Mouse (Mus musculus) cerebellum, adult 18-20 months (tissue): ENCODE results near the gene Tmbim4.

ENCODE experiments used
- DNase-seq, 2 experiments: peaks; one replicate each; pipeline ENCODE4 v3.0.0; 2021

Gene Tmbim4

DNA sequence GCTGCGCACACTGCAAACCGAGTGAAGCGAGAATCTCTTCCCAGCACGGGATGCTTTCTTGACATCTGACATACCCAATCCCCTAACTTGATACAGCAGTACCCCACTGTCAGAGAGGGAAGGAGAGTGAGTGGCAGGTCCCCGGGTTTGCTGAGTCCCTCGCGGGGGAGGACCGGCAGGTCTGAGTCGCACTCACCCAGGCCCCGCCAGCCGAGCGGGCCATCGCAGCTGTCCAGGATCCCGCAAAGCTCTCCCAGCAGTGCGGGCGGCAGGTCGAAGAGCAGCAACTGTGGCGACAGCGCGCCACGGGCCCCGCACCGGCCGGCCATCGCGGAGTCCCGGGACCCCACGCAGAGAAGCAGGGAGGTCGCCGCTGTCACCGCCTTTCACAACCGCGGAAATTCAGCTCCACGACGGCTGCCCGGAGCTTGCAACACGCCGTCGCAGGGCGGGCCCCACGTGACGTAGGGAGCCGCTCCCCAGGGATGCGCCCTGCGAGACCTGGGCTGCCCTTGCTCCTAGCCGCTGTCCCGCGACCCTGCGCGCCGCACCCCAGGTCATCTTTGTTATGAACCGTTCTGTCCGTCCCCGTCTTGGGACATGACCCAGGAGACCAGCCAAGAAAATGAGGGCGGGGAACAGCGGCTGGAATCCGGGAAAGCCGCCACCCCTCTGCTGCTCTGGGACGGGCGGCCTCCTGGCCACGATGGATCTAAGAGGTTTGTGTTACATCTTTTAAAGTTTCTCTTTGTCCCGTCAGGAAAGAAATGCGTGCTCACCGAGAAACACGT lies at the start of gene Tmbim4:
Tmbim4 (plus strand) TSS at position 460 of the 791 bp plus-strand sequence.
- DNase-seq: peak; percentile 8 to 21

DNA sequence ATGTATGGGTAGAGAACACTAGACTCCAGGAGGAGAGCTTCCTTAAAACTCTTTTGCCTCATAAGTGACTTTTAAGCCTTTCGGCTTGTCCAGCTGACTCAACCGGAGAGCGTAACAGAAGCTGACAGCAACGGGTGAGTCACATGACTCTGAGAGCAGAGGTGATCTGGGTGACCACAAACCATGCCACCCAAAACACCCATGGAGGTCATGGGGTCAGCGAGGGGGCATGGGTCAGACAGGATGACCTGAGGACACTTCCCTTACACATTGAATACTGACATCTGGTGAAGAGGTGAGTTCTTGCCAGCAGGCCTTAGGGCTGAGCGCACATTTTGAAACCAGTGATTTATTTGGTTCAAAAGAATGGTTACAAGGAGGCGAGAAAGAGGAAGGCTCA lies 49.7 kb upstream of the Tmbim4 start:
- no peak for DNase-seq

DNA sequence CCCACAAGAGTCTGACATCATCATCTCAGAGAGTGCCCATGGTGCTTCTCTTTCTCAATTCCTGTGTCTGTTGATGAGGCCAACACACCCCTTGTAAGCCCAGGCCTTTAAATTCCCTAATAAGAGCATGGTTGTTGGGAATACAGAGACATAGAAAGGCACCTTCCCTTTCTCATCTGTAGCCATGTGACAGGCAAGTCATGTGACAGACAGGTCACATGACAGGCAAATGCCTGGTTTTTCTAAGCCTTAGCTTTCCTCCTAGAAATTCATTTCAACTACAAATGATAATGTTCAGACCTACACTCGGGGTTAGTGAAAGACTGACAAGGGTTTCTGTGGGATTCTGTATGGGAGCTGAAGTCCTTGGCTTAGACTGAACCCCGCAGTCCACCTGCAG lies 47.5 kb upstream of the Tmbim4 start:
- no peak for DNase-seq

DNA sequence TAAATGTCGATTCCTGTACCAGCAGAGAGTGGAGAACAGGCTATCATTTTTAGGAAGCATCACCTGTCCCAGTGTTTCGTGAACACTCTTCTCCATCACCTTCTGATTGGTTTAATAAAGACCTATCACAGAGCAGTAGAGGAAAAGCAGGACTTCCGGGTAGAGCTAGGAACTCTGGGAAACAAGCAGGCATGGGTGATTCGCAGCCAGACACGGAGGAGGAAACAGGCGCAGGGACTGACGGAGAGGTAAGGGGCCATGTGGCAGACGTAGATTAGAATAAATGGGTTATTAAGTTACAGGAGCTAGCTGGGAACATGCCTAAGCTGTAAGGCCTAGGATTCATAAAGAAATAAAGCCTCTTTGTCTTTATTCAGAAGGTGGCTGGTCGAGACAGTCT lies 40.9 kb upstream of the Tmbim4 start:
- DNase-seq: no peak

DNA sequence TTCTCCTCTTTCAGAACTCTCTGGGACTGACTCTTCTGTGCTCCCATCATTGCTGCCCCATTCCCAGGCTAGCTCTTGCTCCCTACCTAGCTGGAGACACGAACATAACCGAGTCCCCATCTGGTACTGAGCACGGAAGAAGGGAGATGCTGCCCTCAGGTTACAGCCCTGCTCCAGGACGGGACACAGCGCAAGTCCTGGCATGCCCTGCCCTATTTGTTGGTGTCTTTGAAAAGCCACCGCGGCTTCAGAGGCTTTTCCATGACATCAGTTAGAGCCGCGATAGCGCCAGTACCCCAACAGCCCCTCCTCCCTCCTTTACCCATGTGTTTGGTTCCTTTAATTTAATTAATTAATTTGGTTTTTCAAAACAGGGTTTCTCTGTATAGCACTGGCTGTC lies 38.5 kb upstream of the Tmbim4 start:
- DNase-seq: no peak

DNA sequence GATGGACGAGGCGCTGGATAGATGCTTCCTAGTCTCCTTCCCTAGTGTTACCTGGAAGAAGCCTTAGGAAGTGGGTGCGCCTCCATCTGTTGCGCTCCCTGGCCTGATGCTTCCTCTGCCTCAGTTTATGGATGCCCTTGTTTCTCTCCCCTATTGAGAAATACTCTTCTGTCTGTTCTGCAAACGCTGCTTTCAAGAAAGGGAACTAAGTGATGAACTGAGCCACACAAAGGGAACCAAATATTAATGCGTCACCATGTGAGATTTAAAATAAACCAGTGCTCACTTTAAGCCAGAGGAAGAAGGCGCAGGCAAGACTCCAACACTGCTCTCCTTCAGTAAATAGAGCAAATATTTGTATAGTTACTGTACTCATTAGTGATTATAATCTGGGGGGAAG lies 37.9 kb upstream of the Tmbim4 start:
- DNase-seq: no peak

DNA sequence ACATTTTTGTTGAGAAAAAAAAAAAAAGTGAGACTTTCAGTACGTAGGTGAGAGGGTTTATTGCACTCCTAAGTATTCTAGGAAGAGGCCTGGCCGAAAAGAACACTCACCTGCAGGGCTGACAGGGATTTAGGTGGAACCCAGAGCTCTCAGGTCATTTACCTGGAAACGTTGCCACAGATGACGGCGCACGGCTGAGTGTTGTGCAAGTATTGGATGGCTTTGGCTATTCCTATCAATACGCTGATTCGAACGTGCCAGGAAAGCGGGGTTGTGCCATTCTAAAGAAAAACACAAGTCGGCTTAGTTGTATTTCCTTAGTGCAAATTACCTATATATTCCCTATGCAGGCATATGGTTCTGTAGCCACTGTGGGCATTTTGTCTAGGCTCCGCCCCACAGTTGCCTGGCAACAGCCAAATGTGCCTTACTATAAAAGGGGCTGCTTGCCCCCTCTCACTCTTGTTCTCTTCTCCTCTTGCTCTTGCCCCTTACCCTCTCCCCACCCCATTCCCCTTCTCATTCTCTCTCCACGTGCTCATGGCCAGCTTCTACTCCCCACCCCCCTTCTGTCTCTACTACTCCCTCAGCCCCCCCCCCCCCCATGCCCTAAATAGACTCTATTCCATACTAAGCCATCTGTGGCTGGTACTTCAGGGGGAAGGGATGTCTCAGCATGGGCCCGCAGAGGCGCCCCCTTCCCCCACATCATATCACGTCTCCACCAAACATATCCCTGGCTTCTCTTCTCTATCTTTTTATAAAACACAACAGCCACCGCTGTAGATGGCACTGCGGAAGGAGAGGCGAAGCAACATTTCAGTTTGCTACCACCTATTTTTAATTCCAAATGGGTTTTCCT lies 36.2 kb upstream of the Tmbim4 start:
- no peak for DNase-seq

DNA sequence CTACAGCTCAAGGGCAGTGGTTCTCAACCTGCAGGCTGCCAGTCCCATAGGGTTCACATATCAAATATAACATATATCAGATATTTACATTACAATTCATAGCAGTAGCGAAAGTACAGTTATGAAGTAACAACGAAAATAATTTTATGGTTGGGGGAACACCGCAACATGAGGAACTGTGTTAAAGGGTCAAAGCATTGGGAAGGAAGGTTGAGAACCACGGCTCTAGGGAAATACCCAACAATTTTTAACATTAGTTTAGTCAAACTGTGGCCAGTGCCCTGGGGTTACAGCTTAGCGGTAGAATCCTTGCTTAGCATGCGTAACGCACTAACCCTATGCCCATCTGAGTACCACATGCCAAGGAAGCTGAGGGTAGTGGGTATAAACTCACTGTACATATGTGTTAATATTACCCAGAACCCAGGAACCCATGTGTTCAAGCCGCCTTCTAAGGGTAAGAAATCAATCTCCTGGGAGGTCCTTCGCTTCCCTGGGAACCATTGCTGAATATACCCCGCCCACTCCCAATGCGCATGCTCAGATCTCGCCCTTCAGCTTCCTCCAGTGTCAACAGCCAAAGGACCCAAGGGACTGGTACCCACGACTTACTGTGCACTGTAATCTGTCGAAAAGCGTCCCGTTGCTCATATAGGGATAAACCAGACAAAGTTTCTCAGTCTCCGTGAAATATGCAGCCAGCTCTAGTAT lies 35.4 kb upstream of the Tmbim4 start:
- DNase-seq: no peak

DNA sequence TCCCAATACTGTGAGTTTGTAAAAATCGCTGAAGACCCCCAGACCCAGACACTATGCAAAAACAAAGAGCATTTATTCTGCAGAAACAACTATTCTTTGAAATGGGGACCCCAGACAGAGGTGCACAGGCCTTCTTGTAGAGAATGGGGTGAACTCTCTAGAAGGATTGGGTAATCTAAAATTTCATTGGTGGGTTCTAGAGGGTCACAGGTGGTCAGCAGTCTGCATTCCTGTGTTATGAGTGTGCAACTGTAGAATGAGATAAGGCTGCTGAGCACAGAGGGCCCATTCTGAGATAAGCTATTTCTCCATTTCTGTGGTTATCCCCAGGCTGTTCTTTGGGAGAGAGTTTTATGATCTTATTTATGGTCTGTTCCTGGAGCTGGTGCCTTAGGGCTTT lies 33.3 kb upstream of the Tmbim4 start:
- no peak for DNase-seq

DNA sequence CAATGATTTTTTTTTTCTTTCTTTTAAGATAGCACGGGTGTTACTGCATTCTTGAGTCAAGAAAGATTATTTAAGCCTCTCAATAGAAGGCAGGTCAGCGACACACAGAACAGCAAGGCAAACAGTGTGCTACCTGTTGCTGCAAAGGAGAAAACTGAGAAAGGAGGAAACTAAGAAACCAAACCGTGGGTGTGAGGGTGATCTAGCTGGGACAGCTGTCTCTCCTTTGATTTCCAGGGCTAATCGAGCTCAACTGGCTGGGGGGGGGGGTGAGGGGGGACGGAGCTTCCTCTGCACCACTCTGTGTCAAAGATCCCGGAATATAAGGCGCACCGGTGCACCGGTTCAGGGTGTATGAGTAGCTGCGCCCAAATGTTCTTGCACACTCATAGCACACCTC lies 32.3 kb upstream of the Tmbim4 start:
- DNase-seq: no peak

DNA sequence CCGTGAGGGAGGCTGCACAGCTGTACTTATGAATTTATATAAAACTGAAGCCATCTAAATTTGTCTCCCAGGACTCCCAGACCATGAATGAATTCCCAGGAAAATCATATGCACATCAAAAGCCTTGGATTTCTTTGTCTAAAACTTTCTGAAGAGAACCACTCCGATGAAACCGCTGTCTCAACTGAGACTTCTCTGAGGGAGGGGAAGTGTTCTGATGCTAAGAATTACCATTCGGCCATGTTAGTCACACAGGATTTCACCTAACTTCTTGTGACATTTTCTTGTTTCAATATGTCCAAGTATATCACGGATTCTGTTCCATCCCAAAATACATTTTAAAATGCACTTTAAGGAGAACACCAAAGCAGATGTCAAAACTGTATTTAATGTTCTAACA lies 31.5 kb upstream of the Tmbim4 start:
- no peak for DNase-seq

DNA sequence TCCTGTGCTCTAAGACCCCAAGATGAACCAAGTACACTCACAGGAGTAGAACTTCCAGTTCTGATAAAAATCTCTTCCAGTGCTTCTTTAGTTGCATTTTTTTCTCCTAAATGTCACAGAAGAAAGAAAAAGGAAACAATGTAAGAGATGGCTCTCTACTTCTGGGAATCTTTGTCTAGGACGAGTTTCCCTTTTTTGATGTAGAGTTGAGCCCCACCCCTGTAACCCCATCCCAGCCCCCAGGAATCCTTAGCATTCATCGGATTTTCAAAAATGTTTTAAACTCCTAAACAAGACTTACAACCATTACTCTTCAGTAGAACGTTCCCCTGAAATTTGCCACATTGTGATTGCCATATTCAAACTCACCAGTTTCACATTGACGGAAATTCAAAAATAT lies 31.1 kb upstream of the Tmbim4 start:
- no peak for DNase-seq

DNA sequence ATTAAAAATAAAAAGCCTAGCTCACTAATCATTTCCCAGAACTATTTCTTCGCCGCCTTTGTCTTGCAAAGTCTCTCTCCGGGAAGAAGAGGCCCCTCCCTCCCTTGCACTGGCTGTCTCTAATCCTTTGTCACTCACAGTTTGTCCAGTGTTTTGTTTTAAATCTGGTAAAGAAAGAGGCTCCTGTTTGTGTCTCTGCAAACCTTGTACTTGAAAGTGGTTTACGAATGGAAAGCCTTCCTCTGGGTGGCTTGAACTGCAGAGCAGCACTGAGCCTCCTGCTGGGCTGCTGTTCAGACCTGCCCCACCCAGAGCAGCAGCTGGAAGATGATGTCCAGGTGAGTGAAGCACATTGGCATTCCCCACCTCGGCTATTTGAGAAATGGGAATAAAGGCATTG lies 30.1 kb upstream of the Tmbim4 start:
- no peak for DNase-seq

DNA sequence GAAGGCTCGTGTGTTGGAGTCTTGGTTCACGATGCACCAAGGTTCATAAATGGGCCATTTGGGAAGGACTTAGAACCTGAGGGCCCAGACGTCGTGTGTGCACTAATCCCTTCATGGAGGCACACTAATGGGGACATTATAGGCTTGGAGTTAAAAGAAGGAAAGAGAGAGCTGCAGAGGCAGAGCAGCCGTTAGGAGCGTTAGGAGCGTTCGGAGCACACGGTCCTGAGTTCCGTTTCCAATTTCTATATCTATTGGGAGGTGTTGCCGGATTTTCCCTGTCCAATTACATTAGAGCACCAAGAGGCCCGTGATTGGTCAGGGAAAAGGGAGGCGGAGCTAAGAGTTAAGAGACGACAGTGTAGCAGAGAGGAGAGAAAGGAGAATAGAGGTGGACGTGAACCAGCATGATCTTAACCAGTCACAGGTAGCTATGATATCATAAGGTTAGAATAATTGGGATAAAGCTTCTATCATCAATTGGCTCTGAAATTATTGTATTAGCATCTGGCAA lies 27.1 kb upstream of the Tmbim4 start:
- no peak for DNase-seq

DNA sequence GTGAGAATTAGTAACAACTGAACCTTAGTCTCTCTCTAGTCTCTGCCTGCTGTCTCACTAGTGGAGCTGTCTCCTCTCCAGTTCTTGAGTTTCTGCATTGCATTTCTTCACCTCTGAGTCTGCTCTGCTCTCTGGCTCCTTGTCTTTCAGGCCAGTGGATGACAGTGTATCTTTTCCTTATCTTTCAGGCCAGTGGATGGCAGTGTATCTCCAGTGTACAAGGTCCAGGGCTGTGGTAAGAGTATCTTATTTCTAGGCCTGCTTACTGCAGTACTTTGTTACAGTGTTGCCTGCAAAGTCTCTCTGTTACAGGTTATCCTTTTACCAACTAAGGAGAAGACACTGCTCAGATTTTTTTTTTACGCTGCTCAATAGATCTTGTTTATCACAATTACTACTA lies 18.5 kb upstream of the Tmbim4 start:
- DNase-seq: no peak

DNA sequence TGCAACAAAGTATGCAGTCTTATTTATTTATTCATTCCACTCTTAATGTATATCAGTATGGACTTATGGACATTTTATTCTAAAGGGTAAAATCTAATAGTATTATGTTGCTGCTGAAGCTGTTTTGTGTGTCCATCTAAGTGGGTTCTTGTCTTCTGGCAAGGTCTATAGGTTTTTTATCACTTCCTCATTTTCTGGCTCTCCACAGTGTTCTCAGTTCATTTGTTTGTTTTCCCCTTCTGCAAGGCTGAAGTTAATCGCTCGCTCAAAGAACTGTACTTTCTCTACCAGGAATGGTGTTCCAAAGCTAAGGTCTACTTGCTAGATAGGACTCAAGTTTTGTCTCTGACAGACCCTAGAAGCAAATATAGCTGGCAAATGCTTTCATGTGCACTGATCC lies 18.0 kb upstream of the Tmbim4 start:
- no peak for DNase-seq

DNA sequence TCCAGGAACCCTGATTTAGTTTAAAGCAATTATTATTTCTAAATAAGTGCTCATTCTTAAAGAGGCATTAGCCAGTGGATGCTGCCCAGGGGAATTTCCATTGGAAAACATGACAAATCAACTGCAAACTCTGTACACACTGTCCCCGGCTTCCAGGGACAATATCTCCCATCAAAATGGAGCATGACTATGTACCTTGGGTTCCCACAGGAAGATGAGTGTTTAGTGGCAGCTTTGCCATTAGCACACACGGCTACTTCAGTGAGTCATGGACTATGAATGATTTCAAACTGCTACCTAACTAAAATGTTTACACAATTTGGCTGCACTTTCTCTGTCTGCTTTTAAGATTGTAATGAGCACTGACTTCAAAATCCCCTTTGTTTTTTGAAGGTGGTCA lies 12.9 kb upstream of the Tmbim4 start:
- DNase-seq: no peak

DNA sequence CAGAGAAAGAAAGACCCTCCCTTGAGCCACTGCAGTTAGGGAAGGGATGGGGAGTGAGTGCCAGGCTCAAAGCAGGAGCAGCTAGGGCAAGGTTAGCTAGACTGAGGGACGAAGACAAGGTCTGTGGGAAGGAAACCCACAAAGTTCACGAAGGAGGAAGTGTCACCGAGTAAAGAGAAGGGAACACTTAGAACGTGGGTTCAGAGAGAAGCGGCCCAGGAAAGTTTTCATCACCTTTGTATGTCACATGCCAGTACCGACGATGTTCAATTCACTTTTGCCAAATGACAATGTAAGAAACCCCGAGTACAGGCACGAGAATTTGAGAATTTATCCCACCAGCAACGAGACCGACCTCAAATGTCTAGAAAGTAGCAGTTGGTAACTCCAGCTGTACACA lies 12.1 kb upstream of the Tmbim4 start:
- no peak for DNase-seq

DNA sequence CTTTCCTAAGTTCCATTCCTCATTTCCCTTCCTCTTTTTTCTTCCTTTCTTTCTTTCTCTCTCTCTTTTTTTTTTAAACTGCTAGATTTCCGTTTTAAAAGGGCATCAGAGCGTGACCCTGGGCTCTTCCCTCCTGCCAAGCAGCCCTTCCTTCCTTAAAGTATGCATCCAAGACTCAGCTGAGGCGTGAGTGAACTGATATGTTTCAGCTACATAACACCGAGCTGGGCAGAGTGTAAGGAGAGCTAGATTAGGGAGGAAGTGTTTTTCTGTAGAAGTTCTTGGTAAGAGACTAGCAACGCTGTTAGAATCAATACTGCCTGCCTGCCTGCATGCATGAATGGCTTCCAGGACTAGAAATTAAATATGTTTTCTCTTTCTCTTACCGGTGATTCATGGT lies 11.6 kb upstream of the Tmbim4 start:
- DNase-seq: no peak

DNA sequence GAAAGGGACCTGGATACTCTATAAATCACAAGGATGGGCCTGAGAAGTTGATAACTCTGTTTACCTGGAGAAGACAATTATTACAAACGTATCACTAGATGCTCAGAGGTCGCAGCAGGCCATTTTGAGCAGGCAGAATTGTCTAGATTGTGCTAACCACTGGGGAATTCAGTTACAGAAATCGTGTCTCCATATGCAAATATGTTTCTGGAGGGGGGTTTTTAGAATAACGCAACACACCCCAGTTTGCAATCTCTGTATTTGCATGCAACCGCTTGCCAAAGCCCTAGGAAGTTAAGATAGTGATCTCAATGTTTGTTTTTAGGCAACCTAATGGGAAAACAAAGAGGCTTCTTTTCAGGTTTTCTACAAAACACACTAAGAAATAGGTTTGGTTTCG lies 10.2 kb upstream of the Tmbim4 start:
- DNase-seq: no peak

DNA sequence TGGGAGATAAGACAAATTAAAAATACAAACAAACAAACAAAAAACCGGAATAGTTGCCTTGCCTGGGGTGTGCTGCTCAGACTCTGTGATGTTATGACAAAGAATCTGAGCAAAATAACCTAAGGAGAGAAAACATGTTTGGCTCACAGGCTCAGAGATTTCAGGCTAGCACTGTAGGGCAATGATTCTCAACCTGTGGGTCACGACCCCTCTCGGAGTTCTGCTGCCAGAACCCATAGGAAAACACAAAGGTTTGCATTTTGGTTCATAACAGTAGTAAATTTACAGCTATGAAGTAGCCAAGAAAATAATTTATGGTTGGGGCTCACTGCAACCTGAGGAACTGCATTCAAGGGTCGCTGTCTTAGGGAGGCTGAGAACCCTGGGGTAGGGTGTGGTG lies 9.1 kb upstream of the Tmbim4 start:
- DNase-seq: no peak

DNA sequence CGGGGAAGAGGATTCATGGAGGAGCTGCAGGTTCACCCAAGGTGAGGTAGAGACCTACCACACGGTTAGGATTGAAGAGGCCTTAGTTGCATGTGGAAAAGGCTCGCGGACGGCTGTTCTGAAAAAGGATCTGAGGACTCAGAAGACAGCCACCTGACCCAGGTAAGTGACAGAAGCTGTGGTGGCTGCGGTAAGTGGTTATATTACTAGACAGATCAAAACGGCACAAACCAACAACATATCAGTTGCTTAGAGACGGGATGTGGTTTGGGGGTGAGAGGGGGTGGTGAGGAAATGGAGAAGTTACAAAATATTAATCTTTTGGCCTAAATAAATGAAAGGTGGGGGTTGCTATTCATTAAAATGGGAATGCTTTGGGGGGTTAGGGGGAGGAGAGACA lies 8.1 kb upstream of the Tmbim4 start:
- no peak for DNase-seq

DNA sequence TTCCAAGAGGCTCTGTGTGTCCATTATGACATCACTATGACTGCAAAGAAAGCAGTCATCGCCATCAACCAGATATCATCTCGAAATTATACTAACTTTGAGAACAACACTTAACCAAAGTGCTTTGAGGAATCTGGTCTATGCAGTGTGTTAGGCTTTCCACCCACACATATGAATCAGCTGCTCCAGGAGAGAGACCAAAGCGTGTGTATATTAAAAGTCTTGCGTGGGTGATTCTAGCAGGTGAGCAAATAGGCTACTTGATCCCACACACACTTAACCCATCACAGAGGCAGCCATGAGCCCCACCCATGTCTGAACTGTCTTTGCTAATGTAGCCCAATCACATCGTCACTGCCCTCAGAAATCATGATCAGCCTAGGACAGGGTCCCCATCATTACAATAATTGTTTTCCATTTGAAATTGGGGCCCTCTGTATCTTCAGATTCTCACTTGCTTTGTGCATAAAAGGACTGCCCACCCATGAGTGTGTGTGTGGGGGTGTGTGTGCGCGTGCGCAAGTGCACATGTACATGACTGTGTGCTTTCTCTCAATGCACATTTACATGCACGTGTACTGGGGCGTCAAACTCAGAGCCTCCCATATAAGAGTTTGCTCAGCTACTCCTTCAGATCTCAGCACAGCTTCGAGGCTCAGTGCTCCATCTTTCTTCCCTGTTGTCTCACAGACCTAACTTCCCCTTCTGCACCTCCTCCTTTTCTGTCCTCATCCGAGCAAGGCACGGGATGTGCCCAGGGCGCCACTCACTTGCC lies 4.1 kb upstream of the Tmbim4 start:
- DNase-seq: no peak
